8 mouse cellular contexts compared by ENCODE assay signal in genomic region chr3:121532176-121532575, GRCm38 (mm10). TPM values are rescaled to one million over a fixed set of nuclear protein-coding genes. Genes with fewer than 3 reads are reported as not detected.
DNase-seq lines count a peak whose midpoint lies in the region; ATAC-seq and TF ChIP-seq lines count a peak whose summit lies in the region.

Slc44a3 (minus strand) TSS chr3:121532404.

- H3K27me3 ChIP-seq in heart, postnatal 0 days (ENCODE audit: control insufficient read depth, insufficient read depth, low read length) = 0 out of 2 replicates have a peak, but pooled peaks cover 7% of the 10 kb centered on the region

- no peak for TF ChIP-seq EP300 in heart, postnatal 0 days (IDR thresholded peaks at IDR 0.05; ENCODE audit: low read depth)

- peak within 1 kb of the TSS; percentile 41 for H3K4me3 ChIP-seq in heart, postnatal 0 days (ENCODE audit: low read depth, low read length)

- H3K9me3 ChIP-seq in heart, postnatal 0 days (replicated peaks; ENCODE audit: control insufficient read depth, low read length) = no peaks in the 10 kb centered on the region

- WGBS in heart, postnatal 0 days = 2% methylated on average over 24 of the region's 24 CpGs
- WGBS in large intestine, adult 2 months = 9% methylated on average over 24 of the region's 24 CpGs

- H3K4me2 ChIP-seq in heart, postnatal 0 days (ENCODE audit: low read depth, low read length) = peak within 1 kb of the TSS; percentile 72

- H3K36me3 ChIP-seq in heart, postnatal 0 days (replicated peaks; ENCODE audit: control insufficient read depth, insufficient read depth, low read length) = no peaks in the 10 kb centered on the region

- H3K4me1 ChIP-seq in heart, postnatal 0 days (ENCODE audit: control insufficient read depth, insufficient read depth) = peaks cover 8% of the 10 kb centered on the region

- intact Hi-C loops in left cerebral cortex, postnatal 25 days (cut with DNase I) = loop anchor here (10.0 kb wide), 2 partner anchors 227 to 343 kb away; no protein-coding TSS in a partner anchor

- peak within 1 kb of the TSS; percentile 40; the same call in 1 of the 2 replicates for H3K9ac ChIP-seq in heart, postnatal 0 days (replicated peaks; ENCODE audit: low read depth, low read length)

- H3K27ac ChIP-seq in heart, postnatal 0 days (ENCODE audit: low read depth) = no peak within 1 kb of the TSS

- TF ChIP-seq CTCF in heart, postnatal 0 days (IDR thresholded peaks at IDR 0.05; ENCODE audit: low read depth) = peak; percentile 25; the same call in 1 of the 2 replicates

- DNase-seq in CD4-positive, CD25-positive, alpha-beta regulatory T cell, adult 2 months (ENCODE audit: low read depth, low spot score) = peak; percentile 3
- peak; percentile 79 for DNase-seq in adrenal gland, postnatal 14 days
- no peak for DNase-seq in heart, postnatal 0 days (ENCODE audit: low spot score)
- peak; percentile 92 for DNase-seq in large intestine, adult 2 months (ENCODE audit: low read depth, low spot score)
- peak; percentile 72 for DNase-seq in testis, postnatal 10 days (ENCODE audit: low spot score)
- DNase-seq in left cerebral cortex, postnatal 25 days (ENCODE audit: low spot score in 2 of 2) = no peak

- no peak for ATAC-seq in CD4-positive, CD25-positive, alpha-beta regulatory T cell, adult 4 months
- peak; percentile 55 for ATAC-seq in heart, postnatal 0 days (ENCODE audit: insufficient read depth, low read depth)
- ATAC-seq in megakaryocyte progenitor cell, adult 5-6 weeks (replicated peaks; ENCODE audit: poor library complexity) = peak; percentile 73

RNA-seq across cellular contexts. Expression of gene Slc44a3, which starts in this region (rescaled TPM):
- not detected for polyA plus RNA-seq in CD4-positive, CD25-positive, alpha-beta regulatory T cell, adult 4 months (2017; shearing (Covaris generic))
- total RNA-seq in adrenal gland, postnatal 14 days (2021) = 14.6 TPM in 2 replicates
- 1.5 and 6.0 TPM in 2 replicates for total RNA-seq in heart, postnatal 0 days (2014; rRNA removed; ENCODE audit: low replicate concordance)
- 0.79 and 1.3 TPM in 2 replicates for polyA plus RNA-seq in heart, postnatal 0 days (2015; fragmentation: Nextera tagmentation; extraction: Ambion mirVana)
- 12.0 and 20.6 TPM in 2 replicates for polyA plus RNA-seq in large intestine, adult 2 months (2012; rRNA removed)
- total RNA-seq in megakaryocyte progenitor cell, adult 5-6 weeks (2015) = 0.30 TPM in 1 of 2 replicates, not detected in the other
- total RNA-seq in megakaryocyte progenitor cell, adult 5-6 weeks (2017) = 0.03 TPM in 1 of 2 replicates, not detected in the other
- total RNA-seq in left cerebral cortex, postnatal 25 days (2021) = not detected

Comparison
In these comparisons a context has a peak if more than half of its experiments do, and no peak if none do; other contexts are left out.
1. Peak in ATAC-seq in megakaryocyte progenitor cell, adult 5-6 weeks; RNA of the gene not detected or under 1 TPM.
2. DNase-seq: peak in CD4-positive, CD25-positive, alpha-beta regulatory T cell, adult 2 months (single experiment), adrenal gland, postnatal 14 days (single experiment), large intestine, adult 2 months (single experiment) and testis, postnatal 10 days (single experiment); none in heart, postnatal 0 days (single experiment) and left cerebral cortex, postnatal 25 days (0 of 2).